Comparison of ENCODE assay signal across 7 mouse cellular contexts in the genomic region with DNA sequence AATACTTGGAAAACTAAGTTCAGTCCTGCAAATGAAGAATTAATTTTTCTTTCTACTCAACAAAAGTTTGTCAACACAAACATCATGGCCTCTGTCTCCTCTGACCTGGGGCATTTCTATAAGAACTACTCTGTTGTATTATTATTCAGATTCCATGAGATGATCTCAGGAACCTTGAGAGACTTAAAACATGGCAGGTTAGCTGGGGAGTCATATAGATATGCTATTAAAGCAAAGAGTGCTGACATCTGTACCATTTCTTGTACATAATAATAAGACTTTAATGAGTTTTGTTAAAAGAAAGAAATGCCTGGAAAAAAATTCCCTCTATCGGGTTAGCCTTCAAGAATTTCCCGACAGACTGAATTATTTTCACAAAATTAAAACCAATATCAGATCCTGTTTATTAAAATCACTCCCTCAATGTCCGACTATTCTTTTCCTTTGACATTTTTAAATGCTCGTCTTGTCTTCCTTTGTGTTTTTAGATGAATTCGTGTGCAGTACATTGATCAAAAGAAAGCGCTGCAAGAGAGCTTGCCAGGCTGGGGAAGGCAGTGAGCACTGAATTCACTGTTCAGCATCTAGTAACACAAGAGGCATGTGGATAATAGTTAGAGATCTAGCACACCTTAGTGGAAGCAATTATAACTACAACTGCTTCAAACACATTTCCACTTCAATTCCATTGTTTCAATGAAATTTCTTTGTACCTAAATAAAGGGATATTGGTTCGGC.
DNase-seq lines count a peak whose midpoint lies in the region; ATAC-seq and TF ChIP-seq lines count a peak whose summit lies in the region.

No protein-coding gene starts in this region.

- no peaks in the 10 kb centered on the region for H3K36me3 ChIP-seq in E14TG2a.4 (ENCODE audit: insufficient read depth, low read length)
- no peaks in the 10 kb centered on the region for H3K36me3 ChIP-seq in embryonic facial prominence, embryonic 15.5 days
- no peaks in the 10 kb centered on the region for H3K36me3 ChIP-seq in neural tube, embryonic 13.5 days
- H3K36me3 ChIP-seq in thymus, adult 2 months (ENCODE audit: control insufficient read depth, insufficient read depth, low read length): no peaks in the 10 kb centered on the region

- H3K4me3 ChIP-seq in E14TG2a.4 (replicated peaks; ENCODE audit: low read length): no peak overlapping the region
- no peak overlapping the region for H3K4me3 ChIP-seq in embryonic facial prominence, embryonic 15.5 days (replicated peaks)
- no peak overlapping the region for H3K4me3 ChIP-seq in neural tube, embryonic 13.5 days
- no peak overlapping the region for H3K4me3 ChIP-seq in thymus, adult 2 months (ENCODE audit: control insufficient read depth, insufficient read depth, low read length)

- WGBS in embryonic facial prominence, embryonic 15.5 days: 16% methylated on average over 7 of the region's 7 CpGs
- WGBS in neural tube, embryonic 13.5 days: 22% methylated on average over 7 of the region's 7 CpGs
- 71% methylated on average over 7 of the region's 7 CpGs for WGBS in thymus, adult 2 months

- peak; percentile 31 for TF ChIP-seq CTCF in E14TG2a.4 (conservative IDR thresholded peaks at IDR 0.05; ENCODE audit: low read length)
- no peak for TF ChIP-seq CTCF in thymus, adult 2 months (IDR thresholded peaks at IDR 0.05; ENCODE audit: borderline replicate concordance, control insufficient read depth, extremely low read depth, insufficient read depth, low read length, poor library complexity)

- no peaks in the 10 kb centered on the region for H3K9me3 ChIP-seq in E14TG2a.4 (ENCODE audit: low read length)
- no peaks in the 10 kb centered on the region for H3K9me3 ChIP-seq in embryonic facial prominence, embryonic 15.5 days (replicated peaks)
- no peaks in the 10 kb centered on the region for H3K9me3 ChIP-seq in neural tube, embryonic 13.5 days

- H3K27me3 ChIP-seq in E14TG2a.4 (ENCODE audit: insufficient read depth, low read length): no peaks in the 10 kb centered on the region
- no peaks in the 10 kb centered on the region for H3K27me3 ChIP-seq in embryonic facial prominence, embryonic 15.5 days
- H3K27me3 ChIP-seq in neural tube, embryonic 13.5 days: no peaks in the 10 kb centered on the region
- no peaks in the 10 kb centered on the region for H3K27me3 ChIP-seq in thymus, adult 2 months (ENCODE audit: control insufficient read depth, insufficient read depth, low read length)

- H3K4me2 ChIP-seq in embryonic facial prominence, embryonic 15.5 days (replicated peaks): no peak overlapping the region
- H3K4me2 ChIP-seq in neural tube, embryonic 13.5 days: peak overlapping the region; percentile 11; the same call in 1 of the 2 replicates

- no peak for TF ChIP-seq POLR2A in thymus, adult 2 months (IDR thresholded peaks at IDR 0.05; ENCODE audit: control insufficient read depth, extremely low read depth, insufficient read depth, low read length, poor library complexity)

- no peaks in the 10 kb centered on the region for H3K4me1 ChIP-seq in E14TG2a.4 (replicated peaks; ENCODE audit: low read depth, low read length)
- H3K4me1 ChIP-seq in embryonic facial prominence, embryonic 15.5 days: no peaks in the 10 kb centered on the region
- peaks cover 3% of the 10 kb centered on the region; the same call in 1 of the 2 replicates for H3K4me1 ChIP-seq in neural tube, embryonic 13.5 days (replicated peaks)
- no peaks in the 10 kb centered on the region for H3K4me1 ChIP-seq in thymus, adult 2 months (replicated peaks; ENCODE audit: control insufficient read depth, insufficient read depth, low read length)

- peak; percentile 43 for DNase-seq in adrenal gland, postnatal 14 days
- peak; percentile 38 for DNase-seq in heart, postnatal 4 days
- peak; percentile 36 to 47 for DNase-seq in layer of hippocampus, postnatal 36 days
- no peak for DNase-seq in thymus, adult 2 months

- no peak overlapping the region for H3K27ac ChIP-seq in embryonic facial prominence, embryonic 15.5 days (replicated peaks)
- peak overlapping the region; percentile 78 for H3K27ac ChIP-seq in neural tube, embryonic 13.5 days (replicated peaks)
- no peak overlapping the region for H3K27ac ChIP-seq in thymus, adult 2 months (ENCODE audit: control insufficient read depth, insufficient read depth, low read length)

- H3K9ac ChIP-seq in embryonic facial prominence, embryonic 15.5 days: no peak overlapping the region
- peak overlapping the region; percentile 44; the same call in 1 of the 2 replicates for H3K9ac ChIP-seq in neural tube, embryonic 13.5 days

- peak; percentile 84; the same call in 1 of the 2 replicates for ATAC-seq in embryonic facial prominence, embryonic 15.5 days (ENCODE audit: insufficient number of reproducible peaks, low FRiP score, low TSS enrichment, low read depth)
- peak; percentile 97 for ATAC-seq in neural tube, embryonic 13.5 days (ENCODE audit: low read depth)
